Mouse (Mus musculus) liver, embryonic 16.5 days (tissue): Measurements from ENCODE around the gene Rpf2. TPM values are rescaled to one million over a fixed set of nuclear protein-coding genes. Genes with fewer than 3 reads are reported as not detected.

Experiments used
- ATAC-seq: fragments of 200-750 bp; cut with Nextera tagmentation; 2 replicates; pipeline ENCODE4 v1.8.0; 2017; ENCODE audit warnings: low read depth, mild to moderate bottlenecking, moderate number of reproducible peaks, moderate library complexity
- H3K27ac ChIP-seq: fragments of 300-500 bp; sonication (generic); 2 replicates; pipeline ENCODE4 v1.5.1; 2014; ENCODE audit warnings: mild to moderate bottlenecking, low read length
- H3K27me3 ChIP-seq: fragments of 300-500 bp; sonication (generic); 2 replicates; pipeline ENCODE4 v1.6.1; 2014; ENCODE audit warnings: low read depth, low read length, mixed read lengths; ENCODE audit not compliant: control insufficient read depth, insufficient read depth
- H3K36me3 ChIP-seq: fragments of 300-500 bp; sonication (generic); 2 replicates; pipeline ENCODE4 v1.6.1; 2014; ENCODE audit warnings: mild to moderate bottlenecking; ENCODE audit not compliant: control insufficient read depth, insufficient read depth
- H3K4me1 ChIP-seq: fragments of 300-500 bp; sonication (generic); 2 replicates; pipeline ENCODE4 v1.6.1; 2014; ENCODE audit warnings: low read depth, low read length, mixed read lengths; ENCODE audit not compliant: control insufficient read depth
- H3K4me2 ChIP-seq: fragments of 300-500 bp; sonication (generic); 2 replicates; pipeline ENCODE4 v1.6.1; 2014; ENCODE audit warnings: low read depth, low read length, mixed read lengths
- H3K4me3 ChIP-seq: fragments of 300-500 bp; sonication (generic); 2 replicates; pipeline ENCODE4 v1.5.1; 2014; ENCODE audit warnings: low read depth, mild to moderate bottlenecking, low read length
- H3K9ac ChIP-seq: fragments of 300-500 bp; sonication (generic); 2 replicates; pipeline ENCODE4 v1.6.1; 2014; ENCODE audit warnings: low read depth, low read length
- H3K9me3 ChIP-seq: fragments of 300-500 bp; sonication (generic); replicated peaks from 2 replicates; pipeline ENCODE4 v1.6.1; 2016; ENCODE audit warnings: low read length; ENCODE audit not compliant: control insufficient read depth
- WGBS: fragments of 180-500 bp; shearing (Covaris S2); extraction: QIAGEN DNeasy Blood & Tissue Kit; methylation state at CpG from one replicate; pipeline ENCODE4 v1.1.7; 2014; ENCODE audit not compliant: insufficient replicate concordance; 5-methylcytosine and 5-hydroxymethylcytosine counted together
- polyA plus RNA-seq: library from polyadenylated mRNA; unstranded; fragments of >200 nt; fragmentation: Nextera tagmentation; extraction: Ambion mirVana; gene quantifications from 2 replicates; pipeline ENCODE4 v1.2.1, GENCODE M21; 2015

Gene Rpf2
- polyA plus RNA-seq, 1 experiment from 2014 or later, result 23.6 TPM

- no peaks in the 10 kb centered on the region for H3K36me3 ChIP-seq
- peaks cover 8% of the 10 kb centered on the region for H3K27me3 ChIP-seq
- H3K4me1 ChIP-seq, result peaks cover 7% of the 10 kb centered on the region
- 41% methylated on average over 8 of the region's 8 CpGs for WGBS
- H3K9ac ChIP-seq, result no peak overlapping the region
- peak overlapping the region; percentile 38 for H3K4me2 ChIP-seq
- H3K4me3 ChIP-seq, result peak overlapping the region; percentile 27
- H3K9me3 ChIP-seq, result no peaks in the 10 kb centered on the region
- no peak overlapping the region for H3K27ac ChIP-seq
- no peak for ATAC-seq
Observed at GRCm38 (mm10) chr10:40190871-40191270, 56.0 kb downstream of the Rpf2 start.

GRCm38 (mm10) chr10:40189689-40190088 lies 57.1 kb downstream of the Rpf2 start:
- H3K4me2 ChIP-seq, result no peak overlapping the region
- no peak overlapping the region for H3K27ac ChIP-seq
- H3K27me3 ChIP-seq, result peaks cover 8% of the 10 kb centered on the region
- no peak for ATAC-seq
- H3K9me3 ChIP-seq, result no peaks in the 10 kb centered on the region
- peaks cover 7% of the 10 kb centered on the region for H3K4me1 ChIP-seq
- no peak overlapping the region for H3K4me3 ChIP-seq
- WGBS, result 18% methylated on average over 2 of the region's 2 CpGs
- H3K9ac ChIP-seq, result no peak overlapping the region
- H3K36me3 ChIP-seq, result no peaks in the 10 kb centered on the region

- 64% methylated on average over 3 of the region's 3 CpGs for WGBS
- H3K4me3 ChIP-seq, result no peak overlapping the region
- H3K4me2 ChIP-seq, result no peak overlapping the region
- no peaks in the 10 kb centered on the region for H3K9me3 ChIP-seq
- H3K27ac ChIP-seq, result no peak overlapping the region
- H3K4me1 ChIP-seq, result peaks cover 7% of the 10 kb centered on the region
- no peak for ATAC-seq
- H3K27me3 ChIP-seq, result peaks cover 8% of the 10 kb centered on the region
- H3K9ac ChIP-seq, result no peak overlapping the region
- no peaks in the 10 kb centered on the region for H3K36me3 ChIP-seq
Observed at GRCm38 (mm10) chr10:40188831-40189230, 58.0 kb downstream of the Rpf2 start.

GRCm38 (mm10) chr10:40185956-40186355 lies 60.9 kb downstream of the Rpf2 start:
- Histone ChIP-seq H3K27ac (no peak overlapping the region), H3K4me3 (no peak overlapping the region), H3K27me3 (peaks cover 3% of the 10 kb centered on the region), H3K4me2 (no peak overlapping the region), H3K36me3 (no peaks in the 10 kb centered on the region), H3K9ac (no peak overlapping the region), H3K9me3 (no peaks in the 10 kb centered on the region), H3K4me1 (no peaks in the 10 kb centered on the region; the same call in 1 of the 2 replicates)
- no peak for ATAC-seq

GRCm38 (mm10) chr10:40180011-40180410 lies 66.8 kb downstream of the Rpf2 start:
- H3K4me2 ChIP-seq, result no peak overlapping the region
- H3K27ac ChIP-seq, result no peak overlapping the region
- no peaks in the 10 kb centered on the region; the same call in 1 of the 2 replicates for H3K4me1 ChIP-seq
- H3K9ac ChIP-seq, result no peak overlapping the region
- H3K36me3 ChIP-seq, result no peaks in the 10 kb centered on the region
- no peak for ATAC-seq
- 53% methylated on average over 2 of the region's 2 CpGs for WGBS
- H3K9me3 ChIP-seq, result no peaks in the 10 kb centered on the region
- no peaks in the 10 kb centered on the region for H3K27me3 ChIP-seq
- H3K4me3 ChIP-seq, result no peak overlapping the region

GRCm38 (mm10) chr10:40179142-40179541 lies 67.7 kb downstream of the Rpf2 start:
- Histone ChIP-seq H3K9me3 (no peaks in the 10 kb centered on the region), H3K4me3 (no peak overlapping the region), H3K4me2 (no peak overlapping the region), H3K27me3 (no peaks in the 10 kb centered on the region), H3K9ac (no peak overlapping the region), H3K4me1 (no peaks in the 10 kb centered on the region; the same call in 1 of the 2 replicates), H3K27ac (no peak overlapping the region), H3K36me3 (no peaks in the 10 kb centered on the region)
- 85% methylated on average over 5 of the region's 5 CpGs for WGBS
- ATAC-seq, result no peak

- Histone ChIP-seq H3K9ac (no peak overlapping the region), H3K4me3 (no peak overlapping the region), H3K27ac (no peak overlapping the region), H3K9me3 (no peaks in the 10 kb centered on the region), H3K4me1 (no peaks in the 10 kb centered on the region; the same call in 1 of the 2 replicates), H3K36me3 (no peaks in the 10 kb centered on the region), H3K27me3 (no peaks in the 10 kb centered on the region), H3K4me2 (no peak overlapping the region)
- ATAC-seq, result peak; percentile 77
- WGBS, result 33% methylated on average over 6 of the region's 6 CpGs
Observed at GRCm38 (mm10) chr10:40177323-40177962, 69.4 kb downstream of the Rpf2 start.

Other genes with a start within 250 kb of the Rpf2 start
- gene Mfsd4b1, start 221.8 kb downstream of the Rpf2 start, polyA plus RNA-seq, result 0.68 and 0.74 TPM in 2 replicates
- 73.1 and 75.2 TPM in 2 replicates for gene Slc16a10, start 104.8 kb downstream of the Rpf2 start, polyA plus RNA-seq
- gene Gtf3c6, start 11.1 kb upstream of the Rpf2 start, polyA plus RNA-seq, result 22.7 and 28.4 TPM in 2 replicates
- gene Amd1, start 55.1 kb upstream of the Rpf2 start, polyA plus RNA-seq, result 33.5 and 37.6 TPM in 2 replicates
- gene Cdk19, start 92.5 kb upstream of the Rpf2 start, polyA plus RNA-seq, result 2.7 and 3.1 TPM in 2 replicates